8 mouse cellular contexts compared by ENCODE assay signal in the genomic region with DNA sequence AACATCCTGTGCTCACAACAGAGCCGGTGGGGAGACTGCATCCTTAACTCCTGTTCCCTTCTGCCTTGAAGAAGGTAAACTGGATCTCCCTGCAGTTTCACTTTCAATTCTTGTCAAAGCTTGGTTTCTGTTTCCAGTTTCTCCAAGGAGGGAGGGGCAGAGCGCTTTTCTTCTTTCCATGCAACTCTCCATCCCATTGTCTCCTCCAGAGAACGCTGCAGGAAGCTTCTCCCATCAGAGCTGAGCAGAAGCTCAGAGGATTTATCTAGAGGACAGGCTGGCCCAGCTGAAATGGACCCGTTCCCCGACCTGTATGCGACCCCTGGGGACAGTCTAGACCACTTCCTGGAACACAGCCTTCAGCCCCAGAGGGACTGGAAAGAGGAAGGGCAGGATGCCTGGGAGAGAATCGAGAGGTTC. TPM values are rescaled to one million over a fixed set of nuclear protein-coding genes. Genes with fewer than 3 reads are reported as not detected.
A peak's percentile ranks its signal among the peaks of the same experiment; 100 is the strongest.
DNase-seq lines count a peak whose midpoint lies in the region; ATAC-seq lines count a peak whose summit lies in the region.

No protein-coding gene starts in this region.

- H3K9me3 ChIP-seq in hindbrain, embryonic 16.5 days (ENCODE audit: control insufficient read depth, low read length), result no peaks in the 10 kb centered on the region
- no peaks in the 10 kb centered on the region for H3K9me3 ChIP-seq in liver, embryonic 12.5 days (replicated peaks)
- H3K9me3 ChIP-seq in neural tube, embryonic 15.5 days (replicated peaks), result no peaks in the 10 kb centered on the region

- DNase-seq in retina, postnatal 1 day, result peak; percentile 44
- no peak for DNase-seq in retina, embryonic 14.5 days (ENCODE audit: low spot score)
- DNase-seq in spleen, postnatal 4 days (ENCODE audit: low spot score in 2 of 2), result no peak

- H3K9ac ChIP-seq in hindbrain, embryonic 16.5 days (ENCODE audit: low read depth, low read length), result no peak overlapping the region
- peak overlapping the region; percentile 27; the same call in 1 of the 2 replicates for H3K9ac ChIP-seq in liver, embryonic 12.5 days
- no peak overlapping the region for H3K9ac ChIP-seq in neural tube, embryonic 15.5 days (replicated peaks)

- no peak overlapping the region for H3K27ac ChIP-seq in hindbrain, embryonic 16.5 days (ENCODE audit: low read depth, low read length)
- no peak overlapping the region for H3K27ac ChIP-seq in liver, embryonic 12.5 days
- H3K27ac ChIP-seq in neural tube, embryonic 15.5 days (replicated peaks), result no peak overlapping the region

- H3K36me3 ChIP-seq in hindbrain, embryonic 16.5 days (ENCODE audit: control insufficient read depth, insufficient read depth, low read length), result no peaks in the 10 kb centered on the region
- no peaks in the 10 kb centered on the region for H3K36me3 ChIP-seq in liver, embryonic 12.5 days
- H3K36me3 ChIP-seq in neural tube, embryonic 15.5 days, result no peaks in the 10 kb centered on the region

- no peaks in the 10 kb centered on the region for H3K27me3 ChIP-seq in hindbrain, embryonic 16.5 days (replicated peaks; ENCODE audit: control insufficient read depth, insufficient read depth, low read length)
- peaks cover 34% of the 10 kb centered on the region for H3K27me3 ChIP-seq in liver, embryonic 12.5 days (replicated peaks)
- H3K27me3 ChIP-seq in neural tube, embryonic 15.5 days (replicated peaks), result no peaks in the 10 kb centered on the region

- no peak overlapping the region for H3K4me3 ChIP-seq in hindbrain, embryonic 16.5 days (ENCODE audit: low read length)
- peak overlapping the region; percentile 29 for H3K4me3 ChIP-seq in liver, embryonic 12.5 days
- H3K4me3 ChIP-seq in neural tube, embryonic 15.5 days (replicated peaks), result no peak overlapping the region

- H3K4me2 ChIP-seq in hindbrain, embryonic 16.5 days (ENCODE audit: low read length), result peak overlapping the region; percentile 4; the same call in 1 of the 2 replicates
- peak overlapping the region; percentile 48 for H3K4me2 ChIP-seq in liver, embryonic 12.5 days
- peak overlapping the region; percentile 28 for H3K4me2 ChIP-seq in neural tube, embryonic 15.5 days

- H3K4me1 ChIP-seq in hindbrain, embryonic 16.5 days (ENCODE audit: control insufficient read depth, insufficient read depth, low read depth, low read length), result no peaks in the 10 kb centered on the region
- H3K4me1 ChIP-seq in liver, embryonic 12.5 days, result peaks cover 17% of the 10 kb centered on the region
- no peaks in the 10 kb centered on the region; the same call in 1 of the 2 replicates for H3K4me1 ChIP-seq in neural tube, embryonic 15.5 days

- ATAC-seq in erythroblast, adult 5-6 weeks (replicated peaks; ENCODE audit: low FRiP score, poor library complexity, severe bottlenecking), result peak; percentile 60
- no peak for ATAC-seq in hindbrain, embryonic 16.5 days
- ATAC-seq in liver, embryonic 12.5 days, result no peak
- ATAC-seq in neural tube, embryonic 15.5 days (ENCODE audit: low FRiP score), result no peak
- no peak for ATAC-seq in cerebellum, adult (ENCODE audit: insufficient number of reproducible peaks, low FRiP score, low TSS enrichment)

- WGBS in hindbrain, embryonic 16.5 days, result 15% methylated on average over 7 of the region's 7 CpGs
- WGBS in liver, embryonic 12.5 days (ENCODE audit: insufficient replicate concordance), result 6% methylated on average over 7 of the region's 7 CpGs
- 12% methylated on average over 7 of the region's 7 CpGs for WGBS in neural tube, embryonic 15.5 days

RNA-seq across cellular contexts. Expression of a gene that starts 0.6 kb away (rescaled TPM):
- 95.3 and 131 TPM in 2 replicates for total RNA-seq in erythroblast, adult 5-6 weeks (2015; ENCODE audit: low replicate concordance)
- total RNA-seq in erythroblast, adult 5-6 weeks (2017; ENCODE audit: low replicate concordance), result 94.0 and 102 TPM in 2 replicates
- 4.9 and 5.3 TPM in 2 replicates for polyA plus RNA-seq in hindbrain, embryonic 16.5 days (2015; fragmentation: Nextera tagmentation; extraction: Ambion mirVana)
- 3.5 and 3.9 TPM in 2 replicates for polyA plus RNA-seq in liver, embryonic 12.5 days (2016; fragmentation: Nextera tagmentation; extraction: Ambion mirVana)
- polyA plus RNA-seq in neural tube, embryonic 15.5 days (2015; fragmentation: Nextera tagmentation; extraction: Ambion mirVana), result 4.2 and 22.0 TPM in 2 replicates

RNA-seq across cellular contexts. Expression of a gene that starts 25.7 kb away (rescaled TPM):
- total RNA-seq in erythroblast, adult 5-6 weeks (2015; ENCODE audit: low replicate concordance), result 3.6 and 4.8 TPM in 2 replicates
- 3.7 and 8.6 TPM in 2 replicates for total RNA-seq in erythroblast, adult 5-6 weeks (2017; ENCODE audit: low replicate concordance)
- polyA plus RNA-seq in hindbrain, embryonic 16.5 days (2015; fragmentation: Nextera tagmentation; extraction: Ambion mirVana), result 0.26 and 0.31 TPM in 2 replicates
- 0.29 and 0.30 TPM in 2 replicates for polyA plus RNA-seq in liver, embryonic 12.5 days (2016; fragmentation: Nextera tagmentation; extraction: Ambion mirVana)
- 0.79 and 1.2 TPM in 2 replicates for polyA plus RNA-seq in neural tube, embryonic 15.5 days (2015; fragmentation: Nextera tagmentation; extraction: Ambion mirVana)

RNA-seq across cellular contexts. Expression of a gene that starts 38.9 kb away (rescaled TPM):
- not detected in 2 replicates for total RNA-seq in erythroblast, adult 5-6 weeks (2015; ENCODE audit: low replicate concordance)
- total RNA-seq in erythroblast, adult 5-6 weeks (2017; ENCODE audit: low replicate concordance), result not detected in 2 replicates
- polyA plus RNA-seq in hindbrain, embryonic 16.5 days (2015; fragmentation: Nextera tagmentation; extraction: Ambion mirVana), result 3.2 and 3.6 TPM in 2 replicates
- not detected in 2 replicates for polyA plus RNA-seq in liver, embryonic 12.5 days (2016; fragmentation: Nextera tagmentation; extraction: Ambion mirVana)
- 2.0 and 2.1 TPM in 2 replicates for polyA plus RNA-seq in neural tube, embryonic 15.5 days (2015; fragmentation: Nextera tagmentation; extraction: Ambion mirVana)

RNA-seq across cellular contexts. Expression of a gene that starts 43.9 kb away (rescaled TPM):
- total RNA-seq in erythroblast, adult 5-6 weeks (2015; ENCODE audit: low replicate concordance), result not detected in 2 replicates
- not detected in 2 replicates for total RNA-seq in erythroblast, adult 5-6 weeks (2017; ENCODE audit: low replicate concordance)
- not detected in 2 replicates for polyA plus RNA-seq in hindbrain, embryonic 16.5 days (2015; fragmentation: Nextera tagmentation; extraction: Ambion mirVana)
- not detected in 2 replicates for polyA plus RNA-seq in liver, embryonic 12.5 days (2016; fragmentation: Nextera tagmentation; extraction: Ambion mirVana)
- not detected in 2 replicates for polyA plus RNA-seq in neural tube, embryonic 15.5 days (2015; fragmentation: Nextera tagmentation; extraction: Ambion mirVana)

RNA-seq across cellular contexts. Expression of a gene that starts 44.6 kb away (rescaled TPM):
- total RNA-seq in erythroblast, adult 5-6 weeks (2015; ENCODE audit: low replicate concordance), result 0.77 and 6.5 TPM in 2 replicates
- total RNA-seq in erythroblast, adult 5-6 weeks (2017; ENCODE audit: low replicate concordance), result 2.9 and 9.2 TPM in 2 replicates
- 125 and 142 TPM in 2 replicates for polyA plus RNA-seq in hindbrain, embryonic 16.5 days (2015; fragmentation: Nextera tagmentation; extraction: Ambion mirVana)
- 22.1 and 25.2 TPM in 2 replicates for polyA plus RNA-seq in liver, embryonic 12.5 days (2016; fragmentation: Nextera tagmentation; extraction: Ambion mirVana)
- polyA plus RNA-seq in neural tube, embryonic 15.5 days (2015; fragmentation: Nextera tagmentation; extraction: Ambion mirVana), result 138 and 147 TPM in 2 replicates
